Mouse (Mus musculus) small intestine, adult 2 months (tissue): ENCODE data around the gene Islr.

Experiments
- CTCF ChIP-seq: fragments of 200-500 bp; IDR thresholded peaks from 2 replicates; pipeline ENCODE4 v1.5.1; 2012; ENCODE audit warnings: low read depth, mild to moderate bottlenecking, control low read depth, inconsistent platforms, low read length, moderate library complexity, mixed read lengths; ENCODE audit not compliant: insufficient replicate concordance, insufficient read length; ENCODE audit errors: extremely low read depth
- POLR2A ChIP-seq: fragments of 200-500 bp; IDR thresholded peaks from 2 replicates; pipeline ENCODE4 v1.6.1; 2012; ENCODE audit warnings: low read depth, mild to moderate bottlenecking, control low read depth, inconsistent platforms, low read length, moderate library complexity

GRCm38 (mm10) chr9:58253033-58253804, 49.1 kb upstream of the Islr start, which contains the start of gene Stoml1:
- TF ChIP-seq CTCF (peak; percentile 81), POLR2A (peak; percentile 40; the same call in 1 of the 2 replicates)
